Mouse (Mus musculus): Measurements from ENCODE around the gene Cd6. TPM values are rescaled to one million over a fixed set of nuclear protein-coding genes. Genes with fewer than 3 reads are reported as not detected.

The Cd6 gene
- total RNA-seq (2018; cell fraction: chromatin; rRNA removed): under 1 TPM in 1 of 26 experiments, not detected in 25; 0.71 TPM
- under 1 TPM in 2 of 26 experiments, not detected in 24; 0.07 TPM for total RNA-seq (2018; cell fraction: cytosol; rRNA removed)
- total RNA-seq (2018; cell fraction: nucleus; rRNA removed): under 1 TPM in 1 of 26 experiments, not detected in 25; 0.48 TPM
- 0.06 to 0.12 TPM in 2 of 3 replicates, not detected in the other for polyA plus RNA-seq (2018)

GRCm38 (mm10) chr19:10829436-10830175 lies at the start of gene Cd6:
Gene Cd6, minus strand, starts transcription at chr19:10830058.
- H3K4me3 ChIP-seq (ENCODE audit: inconsistent target): no peak within 1 kb of the TSS

GRCm38 (mm10) chr19:10878201-10878837 lies 48.5 kb upstream of the Cd6 start:
- peaks cover 9% of the 10 kb centered on the region; the same call in 1 of the 2 replicates for H3K36me3 ChIP-seq (ENCODE audit: inconsistent target)
- H3K79me2 ChIP-seq (ENCODE audit: inconsistent target): peaks cover 48% of the 10 kb centered on the region
- 97% methylated on average over 7 of the region's 7 CpGs for WGBS (ENCODE audit: missing documents)
- no peak overlapping the region for H3K4me3 ChIP-seq (ENCODE audit: inconsistent target)
- H3K27ac ChIP-seq: no peak overlapping the region

More at GRCm38 (mm10) chr19:10829436-10830175, at the start of gene Cd6:
- H3K36me3 ChIP-seq (ENCODE audit: inconsistent target): no peaks in the 10 kb centered on the region
- no peaks in the 10 kb centered on the region for H3K79me2 ChIP-seq (ENCODE audit: inconsistent target)
- H3K27ac ChIP-seq: no peak within 1 kb of the TSS
- WGBS (ENCODE audit: missing documents): 67% methylated on average over 16 of the region's 16 CpGs

GRCm38 (mm10) chr19:10871328-10871961 lies 41.6 kb upstream of the Cd6 start:
- 95% methylated on average over 14 of the region's 14 CpGs for WGBS (ENCODE audit: missing documents)
- Histone ChIP-seq H3K36me3 (ENCODE audit: inconsistent target) (peaks cover 27% of the 10 kb centered on the region; the same call in 1 of the 2 replicates), H3K79me2 (ENCODE audit: inconsistent target) (peaks cover 15% of the 10 kb centered on the region; the same call in 1 of the 2 replicates), H3K4me3 (ENCODE audit: inconsistent target) (no peak overlapping the region), H3K27ac (no peak overlapping the region)

- Histone ChIP-seq H3K4me3 (ENCODE audit: inconsistent target) (no peak overlapping the region), H3K79me2 (ENCODE audit: inconsistent target) (peaks cover 7% of the 10 kb centered on the region; the same call in 1 of the 2 replicates), H3K36me3 (ENCODE audit: inconsistent target) (peaks cover 27% of the 10 kb centered on the region; the same call in 1 of the 2 replicates), H3K27ac (no peak overlapping the region)
- 100% methylated on average over 3 of the region's 3 CpGs for WGBS (ENCODE audit: missing documents)
Observed at GRCm38 (mm10) chr19:10870676-10871075, 40.8 kb upstream of the Cd6 start.

- H3K79me2 ChIP-seq (ENCODE audit: inconsistent target): peaks cover under 1% of the 10 kb centered on the region; the same call in 1 of the 2 replicates
- no peak within 1 kb of the TSS for H3K27ac ChIP-seq
- 36% methylated on average over 8 of the region's 8 CpGs for WGBS (ENCODE audit: missing documents)
- peak within 1 kb of the TSS; percentile 25 for H3K4me3 ChIP-seq (ENCODE audit: inconsistent target)
- H3K36me3 ChIP-seq (ENCODE audit: inconsistent target): peaks cover 27% of the 10 kb centered on the region; the same call in 1 of the 2 replicates
Observed at GRCm38 (mm10) chr19:10869886-10870527, 40.1 kb upstream of the Cd6 start, which contains the start of gene Tmem132a. Gene Tmem132a, minus strand, starts transcription at chr19:10869940.

GRCm38 (mm10) chr19:10869241-10869885 lies 39.5 kb upstream of the Cd6 start:
- no peak overlapping the region for H3K27ac ChIP-seq
- 3% methylated on average over 43 of the region's 43 CpGs for WGBS (ENCODE audit: missing documents)
- H3K79me2 ChIP-seq (ENCODE audit: inconsistent target): no peaks in the 10 kb centered on the region
- peaks cover 27% of the 10 kb centered on the region; the same call in 1 of the 2 replicates for H3K36me3 ChIP-seq (ENCODE audit: inconsistent target)
- H3K4me3 ChIP-seq (ENCODE audit: inconsistent target): peak overlapping the region; percentile 25

GRCm38 (mm10) chr19:10868623-10869141 lies 38.8 kb upstream of the Cd6 start:
- Histone ChIP-seq H3K79me2 (ENCODE audit: inconsistent target) (no peaks in the 10 kb centered on the region), H3K36me3 (ENCODE audit: inconsistent target) (peaks cover 22% of the 10 kb centered on the region; the same call in 1 of the 2 replicates), H3K27ac (no peak overlapping the region), H3K4me3 (ENCODE audit: inconsistent target) (peak overlapping the region; percentile 25)
- WGBS (ENCODE audit: missing documents): 10% methylated on average over 17 of the region's 17 CpGs

- H3K4me3 ChIP-seq (ENCODE audit: inconsistent target): no peak overlapping the region
- 66% methylated on average over 5 of the region's 5 CpGs for WGBS (ENCODE audit: missing documents)
- no peak overlapping the region for H3K27ac ChIP-seq
- peaks cover 16% of the 10 kb centered on the region; the same call in 1 of the 2 replicates for H3K36me3 ChIP-seq (ENCODE audit: inconsistent target)
- H3K79me2 ChIP-seq (ENCODE audit: inconsistent target): no peaks in the 10 kb centered on the region
Observed at GRCm38 (mm10) chr19:10867946-10868622, 38.2 kb upstream of the Cd6 start.

- no peak overlapping the region for H3K4me3 ChIP-seq (ENCODE audit: inconsistent target)
- no peaks in the 10 kb centered on the region for H3K36me3 ChIP-seq (ENCODE audit: inconsistent target)
- H3K79me2 ChIP-seq (ENCODE audit: inconsistent target): no peaks in the 10 kb centered on the region
- H3K27ac ChIP-seq: no peak overlapping the region
- WGBS (ENCODE audit: missing documents): 94% methylated on average over 12 of the region's 13 CpGs
Observed at GRCm38 (mm10) chr19:10866351-10866750, 36.5 kb upstream of the Cd6 start.

- WGBS (ENCODE audit: missing documents): 90% methylated on average over 17 of the region's 22 CpGs
- Histone ChIP-seq H3K36me3 (ENCODE audit: inconsistent target) (peaks cover 33% of the 10 kb centered on the region), H3K4me3 (ENCODE audit: inconsistent target) (no peak overlapping the region), H3K79me2 (ENCODE audit: inconsistent target) (no peaks in the 10 kb centered on the region), H3K27ac (no peak overlapping the region)
Observed at GRCm38 (mm10) chr19:10860072-10860497, 30.2 kb upstream of the Cd6 start.

- H3K27ac ChIP-seq: peak overlapping the region; percentile 65
- no peak overlapping the region for H3K4me3 ChIP-seq (ENCODE audit: inconsistent target)
- H3K79me2 ChIP-seq (ENCODE audit: inconsistent target): peaks cover 8% of the 10 kb centered on the region; the same call in 1 of the 2 replicates
- peaks cover 66% of the 10 kb centered on the region for H3K36me3 ChIP-seq (ENCODE audit: inconsistent target)
- WGBS (ENCODE audit: missing documents): 23% methylated on average over 2 of the region's 2 CpGs
Observed at GRCm38 (mm10) chr19:10856520-10856919, 26.7 kb upstream of the Cd6 start.

GRCm38 (mm10) chr19:10855422-10855821 lies 25.6 kb upstream of the Cd6 start:
- 75% methylated on average over 2 of the region's 3 CpGs for WGBS (ENCODE audit: missing documents)
- peaks cover 76% of the 10 kb centered on the region for H3K36me3 ChIP-seq (ENCODE audit: inconsistent target)

More at GRCm38 (mm10) chr19:10855422-10855821, 25.6 kb upstream of the Cd6 start:
- H3K4me3 ChIP-seq (ENCODE audit: inconsistent target): no peak overlapping the region
- H3K79me2 ChIP-seq (ENCODE audit: inconsistent target): peaks cover 19% of the 10 kb centered on the region; the same call in 1 of the 2 replicates
- peak overlapping the region; percentile 65 for H3K27ac ChIP-seq

Measured in macrophage (primary cell).